Mouse (Mus musculus) gastrocnemius, postnatal 4 days (tissue): ENCODE measurements at regions not wholly inside any gene's neighbourhood (a gene's known extent, or its start where the extent isn't known, plus 50 kb on each side); places are given as distances from the start of the nearest gene placed in this dataset.
A peak's percentile ranks its signal among the peaks of the same experiment; 100 is the strongest.

Source experiments
- DNase-seq, 2 experiments: peaks; one replicate each; pipeline ENCODE4 v3.0.0; 2021 to 2022; ENCODE audit warnings: low spot score in 2 of 2, mixed read lengths in 2 of 2

DNA sequence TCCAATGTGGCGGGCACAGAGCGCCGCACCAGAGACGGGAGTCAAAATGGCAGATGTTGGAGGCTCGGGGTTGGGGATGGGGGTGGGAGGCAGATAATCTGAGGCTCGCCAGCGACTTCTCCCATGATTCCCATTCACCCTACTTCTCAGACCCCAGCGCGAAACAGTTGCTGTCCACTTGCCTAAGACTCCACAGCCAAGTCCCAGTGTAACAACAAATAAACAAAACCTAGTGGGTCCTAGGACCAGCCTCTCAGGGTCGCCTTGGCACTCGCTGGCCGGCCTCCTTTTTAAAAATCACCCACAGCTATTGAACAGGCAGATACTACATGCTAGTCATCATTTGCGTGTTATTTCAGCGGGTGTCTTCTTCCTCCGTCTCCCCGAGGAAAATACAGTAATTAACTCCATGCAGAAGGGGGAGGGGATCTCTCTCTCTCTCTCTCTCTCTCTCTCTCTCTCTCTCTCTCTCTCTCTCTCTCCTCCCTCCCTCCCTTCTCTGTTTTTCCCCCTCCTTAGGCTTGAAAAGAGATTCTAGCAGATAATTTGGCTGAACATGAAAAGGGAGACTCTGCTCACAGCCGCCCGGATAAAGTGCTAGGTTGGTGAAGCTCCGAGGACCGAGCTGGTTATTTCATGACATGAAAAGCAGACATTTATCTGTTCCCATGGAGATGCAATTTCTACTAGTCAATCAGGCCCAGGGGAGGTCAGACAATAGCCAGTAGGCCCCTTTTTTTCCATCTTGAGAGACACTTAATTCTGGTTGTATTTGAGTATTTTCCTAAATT lies 71.9 kb upstream of the Zfp217 start:
- DNase-seq, result no peak

DNA sequence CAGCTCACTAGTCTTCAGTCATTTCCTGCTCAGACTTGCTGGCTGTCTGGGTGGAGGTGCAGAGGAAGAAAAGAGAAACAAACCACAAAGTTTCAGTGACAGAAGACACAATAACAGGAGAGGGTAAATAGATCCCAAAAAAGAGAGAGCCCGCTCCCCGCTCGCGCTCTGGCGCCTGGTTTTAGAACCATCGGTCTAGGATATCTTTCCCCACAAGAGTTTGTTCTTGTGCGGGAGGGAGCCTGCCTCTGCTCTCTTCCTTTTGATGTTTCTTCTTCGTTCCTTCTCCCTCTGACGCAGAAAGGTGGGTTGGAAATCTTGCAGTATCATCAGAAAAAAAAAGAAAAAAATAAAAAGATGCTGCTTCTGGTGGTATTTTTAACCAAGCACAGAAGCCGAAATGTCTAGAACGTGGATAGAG lies 71.3 kb upstream of the Zfp217 start:
- DNase-seq, result no peak

DNA sequence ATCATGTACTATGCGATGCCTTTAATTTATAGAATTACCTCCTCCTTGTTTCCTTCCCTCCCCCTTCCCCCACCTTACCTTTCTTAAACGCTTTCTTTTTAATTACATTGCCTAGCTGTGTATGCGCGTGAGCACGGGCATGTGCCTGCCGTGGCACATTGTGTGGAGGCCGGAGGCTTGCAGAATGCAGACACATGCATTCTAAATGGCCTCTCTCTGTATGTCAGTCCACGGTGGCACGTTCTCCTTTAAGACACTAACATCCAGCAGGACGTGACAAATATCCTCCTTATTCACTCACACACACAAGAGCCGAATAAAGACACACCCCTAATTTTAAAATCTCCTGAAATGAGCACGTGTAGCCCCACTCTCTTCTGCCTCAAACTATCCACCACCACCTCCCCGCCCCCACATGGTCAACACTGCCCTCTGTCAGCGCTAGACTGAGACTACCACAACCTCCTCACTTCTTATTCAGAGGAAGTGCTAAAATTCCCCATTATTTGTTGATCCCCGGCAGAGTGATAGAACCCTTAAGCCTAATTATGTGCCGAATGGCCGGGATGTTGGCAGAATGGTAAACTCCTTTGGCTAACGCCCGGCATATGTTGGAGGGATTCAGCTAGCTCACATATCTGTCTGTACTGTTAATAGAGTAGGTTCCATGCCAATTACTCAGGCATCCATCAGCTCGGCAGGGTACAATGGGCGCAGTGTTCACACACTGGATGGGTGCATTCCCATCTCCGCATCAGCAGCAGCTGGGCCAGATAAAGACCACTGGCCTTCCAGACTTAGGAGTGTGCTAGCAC lies 70.5 kb upstream of the Zfp217 start:
- peak in 1 of 2 experiments; percentile 76 for DNase-seq

DNA sequence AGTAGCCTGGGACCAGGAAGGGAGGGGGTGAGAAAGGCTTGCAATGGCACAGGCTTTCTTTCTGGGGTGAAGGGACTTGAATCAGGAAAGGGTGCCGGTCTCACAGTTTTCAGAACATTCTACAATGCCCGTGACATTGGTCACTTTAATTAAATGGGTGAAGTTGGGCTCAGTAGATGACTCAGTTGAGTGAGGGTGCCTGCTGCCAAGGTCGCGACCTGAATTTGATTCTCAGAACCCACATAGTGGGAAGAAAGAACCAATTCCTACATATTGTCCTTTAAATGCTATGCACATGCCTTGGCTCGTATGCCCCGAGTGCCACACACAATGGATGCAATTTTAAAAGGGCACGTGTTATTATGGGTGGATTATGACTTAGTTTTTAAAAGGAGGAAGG lies 68.4 kb upstream of the Zfp217 start:
- DNase-seq, result no peak

DNA sequence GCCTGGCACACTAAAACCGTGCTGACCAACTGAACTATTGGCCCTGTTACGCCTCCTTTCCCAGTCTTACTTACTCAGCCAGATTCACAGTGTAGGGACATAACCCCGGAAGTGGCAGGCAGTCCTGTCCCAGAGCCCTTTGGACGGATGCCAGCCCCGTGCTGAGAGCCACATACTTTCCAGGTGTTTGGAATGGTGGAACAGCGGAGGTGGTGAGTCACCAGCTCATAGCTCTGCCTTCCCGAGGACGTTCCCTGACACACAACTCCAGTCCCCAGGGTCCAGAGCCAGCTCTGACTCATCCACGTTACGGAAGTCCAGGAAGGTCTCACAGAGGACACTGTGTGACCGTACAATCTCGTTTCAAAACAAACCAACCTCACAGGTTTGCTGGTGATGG lies 61.2 kb upstream of the Zfp217 start:
- peak in 1 of 2 experiments; percentile 53 for DNase-seq

DNA sequence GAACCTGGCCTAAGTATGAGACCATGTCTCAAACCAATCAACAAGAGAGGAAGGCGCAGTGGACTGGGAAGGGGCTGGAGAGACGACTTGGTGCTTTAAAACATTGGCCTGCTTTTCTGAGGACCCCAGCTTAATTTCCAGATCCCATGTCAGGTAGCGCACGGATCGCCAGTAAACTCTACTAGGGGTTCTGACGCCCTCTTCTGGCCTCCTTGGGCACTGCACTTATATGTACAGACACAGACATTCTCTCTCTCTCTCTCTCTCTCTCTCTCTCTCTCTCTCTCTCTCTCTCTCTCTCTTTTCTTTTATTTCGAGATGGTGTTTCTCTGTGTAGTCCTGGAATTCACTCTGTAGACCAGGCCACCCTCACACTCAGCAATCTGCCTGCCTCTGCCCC lies 60.0 kb upstream of the Zfp217 start:
- no peak for DNase-seq

DNA sequence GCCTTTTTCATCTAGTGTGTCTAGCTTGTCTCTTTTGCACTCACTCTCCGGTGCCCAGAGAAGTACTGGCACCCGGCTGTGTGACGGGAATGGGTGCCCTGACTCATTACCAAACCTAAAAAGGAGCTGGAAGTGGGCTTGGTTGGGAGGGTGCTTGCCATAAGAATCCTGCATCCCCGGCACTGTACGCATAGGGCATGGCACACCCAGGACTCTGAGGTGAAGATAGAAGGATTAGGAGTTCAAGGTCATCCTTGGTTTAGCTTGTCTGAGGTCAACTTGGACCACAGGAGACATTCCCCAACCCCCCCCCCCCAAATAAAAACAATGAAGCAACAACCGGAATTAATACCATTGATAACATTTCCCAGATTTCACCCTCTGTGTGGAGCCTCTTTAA lies 59.5 kb upstream of the Zfp217 start:
- no peak for DNase-seq

DNA sequence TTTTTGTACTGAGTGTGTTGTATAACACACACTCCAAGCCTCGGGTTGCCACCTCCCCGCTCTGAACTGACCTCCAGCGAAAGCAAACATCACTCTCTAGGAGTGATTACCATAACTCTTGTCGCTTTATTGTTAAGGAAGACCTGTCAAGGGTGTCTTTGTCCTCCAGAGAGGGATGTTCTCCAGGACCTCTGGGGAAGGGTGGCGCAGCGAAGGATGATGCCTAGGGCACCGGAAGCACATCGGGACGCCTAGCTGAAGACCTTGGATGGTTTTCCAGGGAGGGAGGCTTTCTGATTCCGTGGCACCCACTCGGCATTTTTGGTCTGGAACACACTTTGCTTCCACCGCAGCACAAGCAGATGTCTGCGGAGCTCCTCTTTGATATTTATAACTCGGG lies 59.0 kb upstream of the Zfp217 start:
- DNase-seq, result no peak

DNA sequence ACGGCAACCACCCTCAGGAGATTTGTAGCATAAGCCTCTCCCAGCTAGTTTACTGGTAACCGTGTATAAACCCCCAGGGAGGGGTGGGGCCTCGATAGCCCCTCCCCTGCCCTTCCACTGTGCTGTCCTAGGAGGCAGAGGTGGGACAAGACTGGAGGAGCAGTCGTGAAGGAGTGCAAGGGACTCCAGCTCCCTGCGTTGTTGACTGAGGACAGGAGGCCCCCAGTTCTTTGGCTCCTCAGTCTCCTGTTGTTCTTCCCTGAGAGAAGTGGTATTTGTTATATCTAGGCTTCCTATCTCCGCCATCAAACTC lies 58.5 kb upstream of the Zfp217 start:
- DNase-seq, result no peak

DNA sequence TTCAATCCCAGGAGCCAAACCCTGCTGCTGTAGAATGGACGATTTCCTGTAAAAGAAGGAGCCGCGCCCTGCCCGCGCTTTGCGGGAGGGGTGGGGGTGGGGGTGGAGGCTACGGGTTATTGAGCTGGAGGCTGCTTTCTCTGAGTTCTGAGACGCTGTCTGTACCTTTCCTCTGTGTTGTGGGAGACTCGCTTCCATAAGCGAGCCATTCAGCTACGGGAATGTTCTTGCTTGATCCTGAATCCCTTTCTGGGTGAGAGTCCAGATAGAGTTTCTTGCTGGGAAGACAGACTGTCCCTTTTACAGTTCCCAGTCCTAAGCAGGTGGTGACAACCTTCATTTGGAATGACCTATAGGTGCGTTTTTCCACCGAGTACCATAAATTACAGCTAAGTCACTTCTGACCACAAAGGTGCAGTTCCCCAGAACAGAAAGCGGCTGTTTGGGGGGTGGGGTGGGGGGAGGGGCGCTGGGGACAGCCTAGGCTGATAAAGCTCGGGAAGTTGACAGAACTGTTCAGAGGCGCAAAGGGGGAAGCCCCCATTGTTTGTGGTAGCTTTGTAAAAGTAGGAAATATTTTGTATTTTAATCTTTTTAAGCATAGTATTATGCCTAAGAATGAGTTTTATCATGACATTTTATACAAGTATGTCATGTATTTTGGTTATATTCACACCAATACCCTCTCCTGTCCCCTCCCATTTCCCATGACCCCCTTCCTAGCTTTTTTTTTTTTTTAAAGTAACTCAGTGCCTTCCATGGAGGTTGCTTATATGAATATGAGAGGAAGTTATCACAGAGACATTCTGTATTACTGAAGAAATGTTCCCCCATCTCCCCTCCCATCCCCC lies 57.9 kb upstream of the Zfp217 start:
- no peak for DNase-seq

DNA sequence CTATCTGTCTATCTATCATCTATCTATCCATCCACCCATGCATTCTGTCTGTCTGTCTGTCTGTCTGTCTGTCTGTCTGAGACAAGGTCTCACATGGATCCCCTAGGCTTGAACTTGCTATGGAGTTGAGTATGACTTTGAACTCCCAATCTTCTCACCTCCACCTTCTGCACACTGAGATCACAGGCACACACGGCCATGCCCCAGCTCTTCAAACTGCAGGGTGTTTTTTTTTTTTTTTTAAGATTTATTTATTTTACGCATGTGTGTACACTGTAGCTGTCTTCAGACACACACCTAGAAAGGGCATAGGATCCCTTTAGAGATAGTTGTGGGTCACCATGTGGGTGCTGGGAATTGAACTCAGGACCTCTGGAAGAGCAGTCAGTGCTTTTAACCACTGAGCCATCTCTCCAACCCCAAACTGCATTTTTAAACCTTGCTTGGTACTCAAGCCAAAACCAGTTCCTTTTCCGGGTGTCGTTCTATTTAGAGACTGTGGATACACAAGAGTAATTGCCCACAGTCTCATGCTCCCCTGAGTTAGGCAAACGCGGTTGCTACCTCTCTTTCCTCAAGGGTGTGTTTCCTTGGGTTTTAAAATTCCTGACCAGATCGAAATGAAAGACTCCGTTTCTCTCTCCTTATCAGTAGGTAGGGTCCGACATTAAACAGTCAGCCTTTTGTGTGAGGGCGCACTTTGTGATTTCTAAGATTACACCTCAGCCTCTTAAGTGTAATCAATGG lies 57.0 kb upstream of the Zfp217 start:
- no peak for DNase-seq

DNA sequence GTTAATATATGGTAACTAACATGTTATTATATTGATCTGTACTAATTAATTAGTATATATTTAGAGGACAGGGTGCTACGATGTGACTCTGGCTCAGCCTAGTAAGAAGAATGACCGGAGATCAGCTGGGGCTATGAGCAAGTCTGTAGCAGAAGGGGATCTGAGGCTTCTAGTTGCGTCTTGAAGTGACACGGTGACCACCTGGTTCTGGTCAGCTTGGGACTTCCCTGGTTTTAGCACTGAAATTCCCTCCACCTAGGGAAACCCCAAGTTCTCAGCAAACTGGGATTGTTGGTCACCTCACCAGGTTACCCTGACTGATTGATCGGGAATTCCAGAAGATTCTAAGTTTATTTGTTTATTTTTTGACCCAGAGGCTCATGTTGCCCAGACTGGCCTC lies 55.6 kb upstream of the Zfp217 start:
- no peak for DNase-seq

DNA sequence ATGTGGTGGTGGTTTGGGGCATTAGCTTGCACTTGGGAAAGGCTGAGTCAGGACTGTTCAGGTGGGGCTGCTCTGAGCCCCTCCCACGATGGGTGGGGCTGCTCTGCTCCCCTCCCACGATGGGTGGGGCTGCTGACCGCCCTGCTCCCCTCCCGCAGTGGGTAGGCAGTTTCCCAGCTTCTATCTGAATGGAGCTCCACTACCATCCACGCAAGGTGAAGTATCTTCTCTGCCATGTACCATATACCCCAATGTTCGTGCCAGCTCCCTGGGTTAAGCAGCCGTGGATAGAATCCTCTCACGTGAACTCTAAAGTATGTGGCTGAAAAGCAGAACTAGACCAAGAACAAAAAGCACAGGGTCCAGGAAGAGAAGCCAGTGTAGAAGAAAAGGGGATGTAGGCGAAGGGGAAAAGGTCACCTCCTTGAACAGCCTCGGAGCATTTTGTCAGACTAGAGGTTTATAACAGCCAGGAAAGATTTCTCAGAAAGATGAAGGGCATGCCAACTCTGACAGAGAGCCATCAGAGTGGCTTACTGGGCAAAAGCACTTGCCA lies 54.0 kb upstream of the Zfp217 start:
- no peak for DNase-seq
